Mouse (Mus musculus) gastrocnemius, postnatal 4 days (tissue): ENCODE data around the gene Tnfaip2. TPM values are rescaled to one million over a fixed set of nuclear protein-coding genes. Genes with fewer than 3 reads are reported as not detected.
A peak's percentile ranks its signal among the peaks of the same experiment; 100 is the strongest.

Experiments
- DNase-seq, 2 experiments: peaks; one replicate each; pipeline ENCODE4 v3.0.0; 2021 to 2022; ENCODE audit warnings: low spot score in 2 of 2, mixed read lengths in 2 of 2
- total RNA-seq, 2 experiments: library from RNA; stranded (reverse); gene quantifications; 2 replicates each; pipeline ENCODE4 v1.2.3; 2021

The Tnfaip2 gene
- total RNA-seq, 2 experiments from 2014 or later: 7.0 to 10.2 TPM

DNA sequence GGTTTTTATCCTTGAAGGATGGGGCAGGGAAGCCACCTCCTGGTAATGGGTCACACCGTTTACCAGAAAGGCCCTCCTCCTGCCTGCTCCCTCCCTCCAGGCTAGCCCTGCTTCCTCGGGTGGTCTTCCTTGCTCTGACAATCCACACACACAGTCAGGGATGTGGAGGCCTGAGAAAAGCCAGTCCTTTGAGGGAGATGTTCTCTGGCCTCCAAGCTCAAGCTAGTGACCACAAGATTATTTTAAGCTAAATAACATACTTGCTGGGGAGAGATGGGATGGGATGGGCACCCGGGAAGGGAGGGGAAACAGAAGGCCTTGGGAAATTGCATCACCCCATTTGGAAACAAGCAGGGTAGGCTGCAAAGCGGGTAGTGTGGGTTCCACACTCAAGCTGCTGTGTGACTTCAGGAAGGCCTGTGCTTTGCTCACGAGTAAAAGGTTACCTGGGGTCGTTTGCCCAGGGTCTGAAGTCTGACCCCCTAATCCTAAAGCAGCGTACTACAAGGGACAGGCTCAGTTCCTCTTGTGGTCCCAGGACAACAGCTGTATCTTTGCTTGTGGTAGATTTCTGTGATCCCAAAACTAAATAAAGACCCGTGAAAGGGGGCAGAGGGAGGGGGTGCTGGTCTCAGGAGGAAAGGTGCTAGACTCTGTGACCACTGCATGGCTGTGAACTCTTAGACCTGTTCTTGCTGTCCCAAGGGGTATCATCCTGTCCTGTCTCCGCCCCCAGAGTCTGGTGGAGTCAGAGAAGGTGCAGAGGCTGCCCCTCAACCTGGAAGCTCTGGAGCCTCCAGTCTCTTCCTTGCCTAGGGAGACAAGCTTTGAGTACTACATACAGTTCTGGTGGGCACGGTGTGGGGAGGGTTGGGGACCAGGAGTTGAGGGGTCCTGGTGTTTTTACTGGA is 1.9 kb downstream of the Tnfaip2 start:
- DNase-seq: no peak

DNA sequence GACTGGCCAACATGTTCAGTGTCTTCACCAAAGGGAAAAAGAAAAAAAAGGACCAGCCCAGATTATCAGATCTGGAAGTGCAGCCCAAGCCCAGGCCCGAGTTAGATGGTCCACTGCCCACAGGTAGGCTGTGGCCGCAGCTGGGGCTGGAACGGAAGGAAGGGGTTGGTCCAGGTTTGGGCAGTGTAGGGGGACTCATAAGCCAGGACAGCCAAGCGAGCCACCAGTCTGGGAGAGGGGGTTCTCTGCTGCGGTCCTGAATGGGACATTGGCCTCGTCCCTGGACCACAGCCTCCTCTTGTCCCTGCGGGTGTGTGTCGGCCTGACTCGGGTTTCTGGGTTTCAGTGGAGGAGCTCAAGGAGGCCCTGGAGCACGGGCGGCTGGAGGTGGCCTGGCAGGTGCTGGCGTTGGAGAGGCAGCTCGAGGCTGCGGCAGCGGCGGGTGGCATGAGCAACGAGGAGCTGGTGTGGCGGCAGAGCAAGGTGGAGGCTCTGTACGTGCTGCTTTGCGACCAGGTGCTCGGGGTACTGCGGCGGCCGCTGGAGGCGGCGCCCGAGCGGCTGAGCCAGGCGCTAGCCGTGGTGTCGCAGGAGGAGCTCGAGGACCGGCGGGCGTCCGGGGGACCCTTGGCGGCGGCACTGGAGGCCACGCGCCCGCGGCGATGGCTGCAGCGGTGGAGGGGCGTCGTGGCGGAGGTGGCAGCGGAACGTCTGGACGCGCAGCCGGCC is 3.1 kb downstream of the Tnfaip2 start:
- no peak for DNase-seq

DNA sequence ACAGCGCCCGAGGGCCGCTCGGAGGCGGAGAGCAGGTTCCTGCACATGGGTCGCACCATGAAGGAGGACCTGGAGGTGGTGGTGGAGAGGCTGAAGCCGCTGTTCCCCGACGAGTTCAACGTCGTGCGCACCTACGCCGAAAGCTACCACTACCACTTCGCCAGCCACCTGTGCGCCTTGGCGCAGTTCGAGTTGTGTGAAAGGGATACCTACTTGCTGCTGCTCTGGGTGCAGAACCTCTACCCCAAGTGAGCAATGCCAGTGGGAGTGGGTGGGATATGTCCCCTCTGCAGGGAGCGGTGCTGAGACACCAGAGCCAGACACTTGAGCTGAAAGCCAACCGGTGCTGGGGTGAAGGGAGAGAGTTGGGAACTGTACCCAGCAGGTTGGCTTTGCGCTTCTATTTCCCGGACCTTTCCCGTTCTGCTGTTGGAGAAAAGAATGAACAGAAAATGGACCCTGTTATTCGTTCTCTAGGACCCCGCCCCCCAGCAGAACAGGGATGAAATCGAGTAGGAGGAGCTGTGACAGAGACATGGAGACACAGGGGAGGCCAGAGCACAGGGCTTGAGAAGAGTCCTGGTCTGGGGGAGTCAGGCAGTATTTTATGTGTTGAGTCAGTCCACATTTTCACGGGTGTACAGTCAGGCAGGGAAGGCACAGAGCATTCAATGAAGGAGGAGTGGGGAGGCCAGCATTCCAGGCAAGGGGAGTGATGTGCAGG is 3.8 kb downstream of the Tnfaip2 start:
- no peak for DNase-seq

DNA sequence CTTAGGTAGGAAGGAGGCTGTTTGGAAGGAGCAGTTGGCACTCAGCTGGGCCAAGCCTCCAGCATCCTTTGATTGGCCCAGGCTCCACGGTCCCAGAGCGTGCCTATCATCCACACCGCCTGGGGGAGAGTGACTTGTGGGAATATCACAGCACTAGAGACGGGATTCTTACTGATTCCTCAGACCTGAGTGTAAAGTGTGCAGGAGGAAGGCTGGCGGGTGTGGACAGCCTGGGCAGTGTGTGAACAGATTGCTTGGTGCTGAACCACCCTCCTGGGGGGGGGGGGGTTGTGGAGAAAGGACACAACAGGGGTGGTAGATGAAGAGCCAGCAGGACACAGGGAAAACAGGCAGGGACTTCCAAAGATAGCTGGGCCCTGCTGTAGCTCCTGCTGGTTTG is 4.5 kb downstream of the Tnfaip2 start:
- no peak for DNase-seq

DNA sequence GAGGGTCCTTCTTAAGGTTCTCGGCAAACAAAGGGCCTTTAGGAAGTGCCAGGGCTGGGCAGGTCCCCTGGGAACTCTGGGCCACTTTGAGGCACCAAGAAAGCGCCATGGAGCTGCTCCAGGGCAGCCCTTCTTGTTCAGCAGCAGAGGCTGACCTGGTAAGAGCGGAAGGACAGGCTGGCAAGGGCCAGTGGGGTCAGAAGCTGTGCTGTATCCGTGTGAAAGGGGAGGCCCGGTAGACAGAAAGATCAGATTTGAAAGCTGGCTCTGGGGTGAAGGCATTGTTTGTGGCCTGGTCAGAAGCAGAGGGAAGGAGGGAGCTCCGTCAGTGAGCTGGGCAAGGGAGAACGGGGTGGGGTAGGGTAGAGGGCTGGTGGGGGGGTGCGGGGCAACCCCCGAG is 5.1 kb downstream of the Tnfaip2 start:
- DNase-seq: no peak

DNA sequence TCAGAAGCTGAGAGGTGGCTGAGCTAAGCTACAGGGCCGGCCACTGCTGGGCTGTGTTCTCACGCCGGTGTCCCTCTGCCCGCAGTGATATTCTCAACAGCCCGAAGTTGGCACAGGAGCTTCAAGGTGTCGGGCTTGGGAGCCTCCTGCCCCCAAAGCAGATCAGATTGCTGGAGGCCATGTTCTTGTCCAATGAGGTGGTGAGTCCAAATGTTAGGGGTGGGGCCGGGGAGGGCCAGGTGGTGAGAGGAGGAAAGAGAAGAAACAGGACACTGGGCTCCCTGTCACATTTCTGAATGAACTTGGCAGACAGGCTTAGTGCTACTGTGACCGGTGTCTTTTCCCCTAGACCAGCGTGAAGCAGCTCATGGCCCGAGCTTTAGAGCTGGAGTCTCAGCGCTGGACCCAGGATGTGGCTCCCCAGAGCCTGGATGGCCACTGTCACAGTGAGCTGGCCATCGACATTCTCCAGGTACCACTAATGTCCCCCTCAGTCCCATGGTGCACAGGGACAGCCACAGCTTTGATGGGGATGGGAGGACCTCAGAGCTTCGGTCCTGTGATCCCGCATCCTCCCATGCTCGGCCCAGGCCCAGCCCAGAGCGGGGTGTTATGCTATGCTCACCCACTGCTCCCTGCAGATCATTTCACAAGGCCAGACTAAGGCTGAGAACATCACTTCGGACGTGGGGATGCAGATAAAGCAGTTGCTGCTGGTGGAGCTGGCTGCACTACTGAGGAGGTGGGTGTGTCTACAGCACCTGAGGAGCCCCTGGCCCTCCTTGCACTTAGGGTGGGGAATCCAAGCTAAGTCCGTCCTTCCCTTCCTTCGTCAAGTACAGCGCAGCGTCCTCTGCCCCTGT is 5.9 kb downstream of the Tnfaip2 start:
- DNase-seq: no peak

DNA sequence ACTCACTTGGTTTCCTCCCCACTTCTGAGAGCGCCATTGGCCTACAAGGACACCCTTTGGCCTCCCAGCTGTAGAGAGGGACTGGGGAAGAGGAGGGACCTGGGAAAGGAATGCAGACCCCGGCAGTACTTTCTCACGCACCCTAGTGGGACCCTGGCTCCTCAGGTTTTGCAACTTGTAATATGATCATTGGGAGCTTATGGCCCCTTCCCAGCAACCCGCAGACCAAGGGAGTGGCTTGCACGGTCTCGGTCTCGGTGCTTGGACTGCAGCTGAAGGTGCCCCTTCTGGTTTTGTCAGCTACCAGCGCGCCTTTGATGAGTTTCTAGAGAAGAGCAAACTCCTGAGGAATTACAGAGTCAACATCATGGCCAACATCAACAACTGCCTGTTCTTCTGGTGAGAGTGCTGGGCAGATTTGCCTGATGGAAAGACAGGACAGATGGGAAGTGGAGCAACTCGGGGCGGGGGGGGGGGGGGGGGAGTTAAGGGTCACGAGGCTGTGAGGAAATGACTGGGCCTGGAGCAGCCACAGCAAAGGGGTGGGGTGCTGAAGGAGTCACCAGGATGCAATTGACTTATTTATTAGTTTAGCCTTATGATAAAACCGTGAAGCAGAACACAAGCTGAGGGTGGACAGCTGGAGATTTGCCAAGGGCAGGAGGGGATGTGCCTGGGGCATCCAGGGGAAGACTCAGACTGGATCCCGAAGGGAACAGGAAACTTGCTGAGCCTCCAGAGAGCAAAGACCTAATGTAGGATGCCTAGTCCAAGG is 6.8 kb downstream of the Tnfaip2 start:
- no peak for DNase-seq

DNA sequence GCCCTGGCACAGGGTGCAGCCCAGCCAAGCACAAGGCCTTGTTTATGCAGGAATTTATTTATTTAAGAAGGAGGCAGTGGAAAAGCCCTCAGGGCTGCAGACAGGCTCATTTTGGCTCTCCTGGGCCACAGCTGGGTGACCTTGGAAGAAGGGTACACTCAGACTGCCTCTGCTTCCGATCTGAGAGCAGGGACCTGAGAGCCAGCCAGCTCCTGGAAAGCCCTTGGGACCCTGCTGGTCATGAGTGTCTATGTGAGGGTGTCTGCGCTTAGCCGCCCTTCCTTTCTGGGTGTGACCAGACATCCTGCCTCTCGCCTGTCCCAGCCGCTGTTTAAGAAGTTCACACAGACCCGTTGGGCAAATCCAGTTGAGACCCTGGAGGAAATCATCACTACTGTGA is 8.1 kb downstream of the Tnfaip2 start:
- no peak for DNase-seq

DNA sequence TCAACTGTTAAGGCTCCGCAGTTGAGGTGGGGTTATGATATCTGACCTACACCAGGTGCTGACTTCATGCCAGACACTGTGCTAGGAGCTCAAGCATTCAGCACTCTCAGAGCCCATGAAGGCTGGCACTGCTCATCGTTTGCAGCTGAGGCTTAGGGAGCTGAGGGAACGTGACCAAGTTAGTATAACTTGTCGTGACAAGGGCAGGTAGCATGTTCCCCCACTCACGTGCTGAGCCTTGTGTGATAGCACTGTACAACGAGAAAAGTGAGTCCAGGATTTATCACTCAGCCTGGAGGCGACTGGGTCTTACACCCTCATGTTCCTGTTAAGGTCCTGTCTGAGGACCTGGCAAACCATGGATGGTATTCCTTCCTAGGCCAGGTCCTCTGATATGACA is 9.3 kb downstream of the Tnfaip2 start:
- no peak for DNase-seq

DNA sequence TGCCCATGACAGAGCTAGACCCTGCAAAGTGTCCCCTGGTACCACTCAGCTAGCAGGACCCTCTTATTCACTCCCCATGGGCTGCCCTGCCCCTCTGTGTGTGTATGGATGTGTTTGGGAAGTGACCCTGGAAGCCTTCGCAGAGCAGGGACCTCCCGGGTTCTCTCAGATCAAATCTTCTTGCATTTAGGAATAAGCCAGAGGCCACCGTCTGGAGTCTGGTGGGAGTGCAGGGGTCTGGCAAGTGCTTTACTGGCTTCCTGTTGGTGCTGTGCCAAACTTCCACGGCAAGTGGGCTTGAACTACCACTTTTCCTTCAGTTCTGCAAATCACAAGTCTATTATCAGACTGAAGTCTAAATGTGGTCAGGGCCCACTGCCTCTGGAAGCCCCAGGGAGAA is 11.8 kb downstream of the Tnfaip2 start:
- no peak for DNase-seq

DNA sequence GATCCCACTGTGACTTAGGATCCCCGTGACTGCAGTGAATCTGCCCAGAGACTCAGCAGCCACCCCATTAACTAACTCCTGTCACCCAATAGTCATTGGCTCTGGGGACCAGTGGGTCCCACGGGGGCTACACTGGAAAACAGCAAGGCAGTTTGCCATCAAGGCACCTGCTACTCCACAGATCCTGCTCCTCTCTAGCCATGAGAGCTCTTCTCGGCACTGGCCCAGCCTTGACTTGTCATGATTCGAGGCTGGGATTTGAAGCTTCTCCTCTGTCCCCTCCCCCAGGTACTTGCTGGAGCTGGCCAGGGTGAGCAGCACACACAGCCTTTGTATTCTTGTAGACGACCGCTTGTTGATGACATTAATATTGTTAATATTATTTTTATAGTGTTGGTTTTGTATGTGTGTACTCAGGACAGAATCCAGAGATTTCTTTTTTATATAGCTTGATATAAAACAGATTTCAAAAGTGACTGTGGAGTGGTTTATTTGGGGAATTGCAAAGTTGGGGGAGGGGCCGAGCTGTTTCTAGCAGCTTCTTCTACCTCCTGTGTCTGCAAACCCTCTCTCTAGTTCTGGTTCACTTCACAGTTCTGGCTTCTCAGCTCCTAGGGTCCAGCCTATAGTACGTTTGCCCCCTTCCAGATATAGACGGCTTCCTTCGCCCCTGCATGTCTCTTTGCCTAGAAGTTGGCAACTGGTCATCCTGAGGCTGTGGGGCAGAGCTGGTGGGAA is 12.4 kb downstream of the Tnfaip2 start:
- DNase-seq: no peak

DNA sequence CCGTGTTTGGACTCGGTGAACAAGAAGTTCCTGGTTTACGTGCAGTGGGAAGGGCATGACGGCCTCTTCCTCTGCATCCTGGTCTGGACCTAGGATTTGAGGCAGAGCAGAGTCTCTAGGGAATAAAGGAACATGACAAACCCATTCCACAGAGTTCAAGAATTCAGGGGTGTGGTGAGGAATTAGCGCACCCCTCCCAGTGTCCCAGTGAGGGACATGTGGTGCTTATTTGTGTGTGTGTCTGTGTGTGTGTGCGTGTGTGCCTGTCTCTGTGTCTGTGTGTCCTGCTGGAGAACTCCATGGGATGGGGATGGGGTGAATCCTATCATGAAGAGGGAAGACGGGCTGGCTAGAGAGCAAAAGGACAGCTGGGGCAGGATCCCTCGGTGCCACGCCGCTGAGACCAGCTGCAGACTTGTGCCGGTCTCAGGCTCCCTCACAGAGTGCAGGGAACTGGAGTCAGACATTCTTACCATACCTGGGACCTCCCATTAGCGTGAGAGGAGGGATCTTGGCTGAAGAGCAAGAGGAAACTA is 13.1 kb downstream of the Tnfaip2 start:
- no peak for DNase-seq

DNA sequence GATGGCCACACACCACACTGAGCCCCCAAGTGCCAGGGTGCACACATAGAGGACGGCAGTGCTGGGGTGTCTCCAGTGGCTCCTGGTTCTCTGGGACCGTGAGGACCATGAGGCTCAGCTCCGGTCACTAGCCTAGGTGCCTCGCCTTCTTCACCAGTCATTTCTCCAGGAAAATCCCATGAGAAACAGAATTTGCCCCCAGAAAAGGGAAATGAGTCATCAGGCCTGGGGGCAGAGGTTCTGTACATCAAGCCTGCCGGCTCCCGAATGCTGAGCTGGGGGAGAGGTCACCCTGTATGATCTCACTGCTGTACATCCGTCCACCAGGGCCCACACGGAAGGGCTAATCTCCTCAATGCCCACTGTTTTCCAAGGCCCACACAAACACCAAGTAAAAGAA is 13.6 kb downstream of the Tnfaip2 start:
- no peak for DNase-seq

DNA sequence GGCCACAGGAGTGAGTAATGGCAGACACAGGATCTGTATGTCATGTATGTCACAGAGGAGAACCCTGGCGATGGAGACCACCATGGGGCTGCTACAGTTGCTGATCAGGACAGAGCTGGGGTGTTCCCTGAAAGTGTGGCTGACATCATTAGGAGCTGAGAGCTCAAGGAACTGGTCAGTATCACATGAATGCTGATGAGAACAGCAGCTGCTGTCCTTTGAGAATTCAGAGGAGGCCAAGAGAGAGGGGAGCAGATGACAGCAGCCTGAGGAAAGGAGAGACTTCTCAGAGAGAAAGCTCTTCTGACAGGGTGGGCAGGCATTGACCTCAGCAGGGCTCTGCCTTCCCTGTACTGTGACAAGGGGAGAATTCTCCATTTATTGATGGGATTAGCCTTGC is 15.5 kb downstream of the Tnfaip2 start:
- DNase-seq: no peak

DNA sequence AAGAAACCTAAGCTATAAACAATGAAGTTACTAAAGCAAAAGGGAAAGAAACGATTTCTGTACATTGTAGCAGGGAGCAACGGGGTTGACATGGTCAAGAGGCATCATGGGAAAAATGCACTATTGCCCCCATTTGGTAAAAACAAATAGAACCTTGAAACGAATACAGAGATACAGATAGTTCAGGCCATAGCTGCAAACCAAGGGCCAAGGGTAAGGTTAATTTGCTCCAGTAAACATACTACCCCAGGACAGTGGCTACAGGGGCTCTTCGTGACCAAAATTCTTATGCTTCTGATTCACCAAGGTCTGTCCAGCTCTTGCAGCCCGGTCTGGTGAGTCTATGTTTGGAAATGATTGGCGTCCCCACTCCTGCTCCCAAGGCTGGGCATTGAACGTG is 21.3 kb downstream of the Tnfaip2 start:
- no peak for DNase-seq

DNA sequence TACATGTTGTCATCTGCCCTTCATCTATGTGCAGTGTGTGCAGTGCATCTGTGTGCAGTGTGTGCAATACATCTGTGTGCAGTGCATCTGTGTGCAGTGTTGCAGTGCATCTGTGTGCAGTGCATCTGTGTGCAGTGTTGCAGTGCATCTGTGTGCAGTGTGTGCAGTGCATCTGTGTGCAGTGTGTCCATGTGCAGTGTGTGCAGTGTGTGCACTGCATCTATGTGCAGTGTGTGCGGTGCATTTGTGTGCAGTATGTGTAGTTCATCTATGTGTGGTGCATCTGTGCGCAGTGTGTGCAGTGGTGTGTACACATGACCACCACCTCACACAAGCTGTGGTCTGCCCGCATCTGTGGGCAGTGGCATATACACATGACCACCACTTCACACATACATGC is 24.1 kb downstream of the Tnfaip2 start:
- DNase-seq: no peak

DNA sequence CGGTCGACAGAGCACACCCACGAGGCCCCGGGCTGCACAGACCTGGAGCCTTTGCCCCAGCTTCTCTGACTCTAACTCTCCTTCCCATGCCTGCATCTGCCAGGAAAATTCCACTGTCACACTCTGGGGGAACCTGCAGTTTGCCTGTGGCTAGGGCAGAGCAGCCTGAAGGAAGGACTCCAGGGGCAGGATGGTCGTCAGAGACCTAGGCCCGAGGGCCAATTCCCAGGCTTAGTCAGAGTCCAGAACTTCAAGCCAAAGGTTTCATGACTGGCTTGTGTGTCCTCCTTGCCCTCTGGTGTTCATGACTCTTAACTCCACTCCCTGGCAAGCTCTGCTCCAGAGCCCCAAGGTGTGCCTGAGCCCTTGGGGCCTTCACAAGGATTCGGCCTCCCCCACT is 25.9 kb downstream of the Tnfaip2 start:
- DNase-seq: no peak

DNA sequence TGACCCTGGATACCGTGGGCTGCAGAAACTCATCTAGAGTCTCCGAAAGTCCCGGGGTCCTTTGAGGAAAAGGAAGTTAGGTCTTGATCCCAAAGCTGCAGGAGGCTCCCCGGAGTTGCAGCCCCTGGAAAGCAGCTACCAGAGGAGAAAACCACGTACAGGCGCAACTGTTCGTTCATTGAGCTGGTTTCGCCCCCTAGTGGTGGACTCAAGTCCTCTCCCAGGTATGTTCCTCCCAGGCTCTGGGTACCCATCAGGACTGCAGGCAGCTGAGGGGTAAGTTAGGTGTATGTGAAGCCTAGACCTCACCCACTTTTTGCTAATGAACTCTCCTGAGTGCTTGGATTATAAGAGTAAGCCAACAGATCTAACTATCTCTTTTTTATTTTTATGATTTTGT is 27.2 kb downstream of the Tnfaip2 start:
- peak in 1 of 2 experiments; percentile 75 for DNase-seq

DNA sequence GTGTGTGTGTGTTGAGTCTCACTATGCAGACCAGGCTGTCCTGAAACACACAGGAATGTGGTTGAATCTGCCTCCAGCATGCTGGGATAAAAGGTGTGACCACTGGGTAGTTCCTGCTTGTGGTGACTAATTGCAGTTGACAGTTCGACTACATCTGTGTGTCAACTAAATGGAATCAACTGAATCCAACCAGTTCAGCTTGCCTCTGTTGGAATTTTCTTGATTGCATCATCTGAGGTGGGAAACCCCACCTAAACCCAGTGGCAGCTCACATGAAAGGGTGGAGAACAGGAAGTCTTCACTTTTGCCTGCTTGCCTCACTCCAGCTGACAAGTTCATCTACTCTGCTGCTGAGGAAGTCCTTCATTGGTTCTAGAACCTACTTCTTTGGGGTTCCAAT is 28.9 kb downstream of the Tnfaip2 start:
- DNase-seq: no peak
